Mouse (Mus musculus) gastrocnemius, adult 2 months (tissue): ENCODE results near the gene Cmc2. TPM values are rescaled to one million over a fixed set of nuclear protein-coding genes. Genes with fewer than 3 reads are reported as not detected.

Experiments used
- DNase-seq: peaks from one replicate; pipeline ENCODE4 v3.0.0; 2022
- H3K27ac ChIP-seq: fragments of 200-600 bp; 2 replicates; pipeline ENCODE4 v1.8.1; 2022; ENCODE audit warnings: mild to moderate bottlenecking
- H3K4me3 ChIP-seq: fragments of 200-600 bp; 2 replicates; pipeline ENCODE4 v1.8.1; 2022; ENCODE audit warnings: mild to moderate bottlenecking, moderate library complexity
- CTCF ChIP-seq: fragments of 200-600 bp; IDR thresholded peaks from 2 replicates; pipeline ENCODE4 v1.8.1; 2022; ENCODE audit warnings: antibody characterized with exemption, mild to moderate bottlenecking, moderate library complexity
- intact Hi-C: fragments of 180-260 bp; cut with DNase I; formaldehyde crosslinking; loops from one replicate; pipeline ENCODE4 v1.15.1; 2025
- total RNA-seq, 2 experiments: library from RNA; stranded (reverse); gene quantifications; 2 replicates each; pipeline ENCODE4 v1.2.3; 2021

Gene Cmc2
- total RNA-seq, 2 experiments from 2014 or later: 23.6 to 30.6 TPM

DNA sequence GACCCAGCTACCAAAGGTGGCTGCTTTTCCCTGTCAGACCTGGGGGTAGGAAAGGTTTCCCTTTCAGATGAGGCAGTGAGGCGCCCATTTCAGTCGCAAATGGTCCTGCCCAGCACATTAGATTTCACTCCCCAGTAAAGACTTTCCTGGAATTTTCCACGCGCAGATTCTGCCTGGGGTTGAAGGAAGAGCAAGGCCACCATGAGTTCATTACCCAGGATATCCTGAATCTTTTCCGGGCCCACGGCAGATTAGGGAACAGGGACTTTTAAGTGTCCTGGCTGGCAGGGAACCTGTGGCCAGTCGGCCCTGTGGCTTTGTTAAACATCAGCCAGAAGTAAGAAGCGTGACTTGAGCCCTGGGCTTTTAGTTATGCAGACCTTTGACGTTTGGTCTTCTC is 53.9 kb downstream of the Cmc2 start:
- no peak for DNase-seq
- peak overlapping the region; percentile 49; the same call in 1 of the 2 replicates for H3K27ac ChIP-seq
- no peak for TF ChIP-seq CTCF

DNA sequence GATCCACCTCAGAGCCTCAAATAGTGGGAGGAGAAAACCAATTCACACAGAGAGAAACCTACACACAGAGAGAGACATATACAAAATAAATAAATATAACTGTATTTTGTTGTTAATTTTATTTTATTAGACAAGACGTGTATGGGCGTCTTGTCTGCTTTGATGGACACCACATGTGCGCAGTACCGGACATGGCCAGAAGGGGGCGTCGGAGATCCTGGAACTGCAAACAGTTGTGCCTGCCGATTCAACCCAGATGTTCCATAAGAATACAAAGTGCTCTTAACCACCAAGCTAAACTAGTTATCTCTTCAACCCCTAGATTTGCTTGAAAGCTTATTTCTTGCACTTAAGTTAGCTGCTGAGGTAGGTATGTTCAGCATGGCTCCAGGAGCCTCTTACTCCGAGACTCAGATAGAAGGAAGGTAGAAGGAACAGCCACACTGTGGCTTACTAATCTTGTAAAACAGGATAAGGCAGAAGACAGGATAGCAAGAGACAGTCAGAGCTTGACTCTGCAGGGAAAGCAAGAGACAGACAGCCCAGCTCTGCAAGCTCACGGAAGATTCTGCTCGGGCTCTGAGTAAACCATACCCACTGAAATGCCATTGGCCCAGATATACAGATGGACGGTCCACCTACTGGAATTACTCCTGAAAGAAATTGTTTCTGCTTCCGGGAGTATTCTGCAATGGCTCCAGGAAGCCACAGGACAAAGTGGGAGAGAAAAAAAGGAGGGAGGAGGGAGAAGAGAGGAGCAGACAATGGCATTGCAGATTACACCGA is 54.9 kb downstream of the Cmc2 start:
- intact Hi-C loops: loop anchor here (10.0 kb wide), 1 partner anchor 382 kb away; no protein-coding TSS in a partner anchor
- Histone ChIP-seq H3K27ac (peak overlapping the region; percentile 49), H3K4me3 (peak overlapping the region; percentile 53)
- TF ChIP-seq CTCF: peak; percentile 78
- DNase-seq: peak; percentile 52

More for the DNA sequence above, 53.9 kb downstream of the Cmc2 start:
- H3K4me3 ChIP-seq: peak overlapping the region; percentile 53
- intact Hi-C loops: loop anchor here (10.0 kb wide), 1 partner anchor 383 kb away; no protein-coding TSS in a partner anchor

DNA sequence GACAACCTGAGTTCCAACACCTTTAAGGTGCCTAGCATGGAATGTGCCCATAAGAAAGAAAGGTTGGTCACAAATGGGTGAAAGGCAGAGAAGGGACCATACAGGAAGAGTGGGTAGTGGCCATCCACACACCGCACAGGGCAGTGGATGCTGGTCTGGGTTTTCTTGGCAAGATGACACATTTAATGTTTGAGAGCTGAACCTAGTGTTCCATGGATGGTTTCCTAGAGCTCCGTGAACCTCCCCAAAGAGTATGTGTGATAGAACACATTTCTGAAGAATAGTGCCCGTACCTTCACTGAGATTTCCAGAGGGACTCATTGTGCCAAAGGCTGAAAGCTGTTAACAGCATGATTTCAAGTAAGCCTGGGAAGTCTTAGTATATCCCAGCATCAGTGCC is 56.7 kb downstream of the Cmc2 start:
- Histone ChIP-seq H3K4me3 (no peak overlapping the region), H3K27ac (no peak overlapping the region)
- intact Hi-C loops: loop anchor here (10.0 kb wide), 1 partner anchor 380 kb away; no protein-coding TSS in a partner anchor
- no peak for DNase-seq
- no peak for TF ChIP-seq CTCF

DNA sequence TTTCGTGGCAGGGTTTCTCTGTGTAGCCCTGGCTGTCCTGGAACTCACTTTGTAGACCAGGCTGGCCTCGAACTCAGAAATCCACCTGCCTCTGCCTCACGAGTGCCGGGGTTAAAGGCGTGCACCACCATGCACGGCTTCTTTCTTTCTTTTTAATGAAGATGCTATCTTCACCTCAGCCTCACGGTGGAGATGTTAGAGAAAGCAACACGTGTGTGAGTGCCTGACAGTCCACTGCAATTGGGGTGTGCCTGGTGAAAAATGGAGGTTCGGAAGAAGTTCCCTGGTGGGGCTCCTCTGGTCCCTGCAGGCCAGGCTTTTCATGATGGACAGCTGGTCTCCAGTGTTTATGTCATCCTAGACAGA is 57.2 kb downstream of the Cmc2 start:
- DNase-seq: no peak
- TF ChIP-seq CTCF: no peak
- Histone ChIP-seq H3K4me3 (no peak overlapping the region), H3K27ac (no peak overlapping the region)
- intact Hi-C loops: loop anchor here (10.0 kb wide), 1 partner anchor 379 kb away; no protein-coding TSS in a partner anchor

DNA sequence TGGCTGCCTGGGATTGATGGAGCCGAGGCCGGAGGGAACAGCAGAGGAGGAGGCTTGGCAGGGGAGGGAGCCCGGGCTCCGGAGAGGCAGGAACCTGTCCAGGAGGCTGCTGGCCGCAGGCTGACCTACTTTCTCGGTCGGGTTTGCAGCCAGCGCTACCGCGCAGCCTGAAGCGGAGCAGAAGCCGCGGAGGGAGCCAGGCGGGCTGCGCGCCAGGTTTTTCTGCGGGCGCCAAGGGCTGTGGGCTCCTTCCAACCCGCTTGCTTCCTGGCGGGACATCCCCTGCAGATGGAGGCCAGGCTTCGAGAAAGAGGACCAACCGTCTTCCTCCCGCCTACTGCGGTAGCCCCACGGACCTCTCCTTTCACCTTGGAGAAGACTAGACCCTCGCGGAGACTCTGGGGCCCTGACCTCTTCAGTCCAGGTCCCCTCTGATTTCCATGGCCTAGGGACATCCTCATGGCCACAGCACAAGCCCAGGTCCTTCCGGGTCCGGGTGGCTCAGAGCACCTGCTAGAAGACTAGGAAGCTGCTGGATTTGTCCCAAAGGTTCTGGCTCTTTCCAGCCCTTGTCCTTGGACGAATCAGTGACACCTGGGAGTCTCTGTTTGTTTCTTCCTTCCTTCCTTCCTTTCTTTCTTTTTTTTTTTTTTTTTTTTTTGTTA is 57.8 kb downstream of the Cmc2 start:
- TF ChIP-seq CTCF: no peak
- Histone ChIP-seq H3K27ac (peak overlapping the region; percentile 48; the same call in 1 of the 2 replicates), H3K4me3 (peak overlapping the region; percentile 58)
- DNase-seq: peak; percentile 94
- intact Hi-C loops: loop anchor here (10.0 kb wide), 1 partner anchor 379 kb away; no protein-coding TSS in a partner anchor

DNA sequence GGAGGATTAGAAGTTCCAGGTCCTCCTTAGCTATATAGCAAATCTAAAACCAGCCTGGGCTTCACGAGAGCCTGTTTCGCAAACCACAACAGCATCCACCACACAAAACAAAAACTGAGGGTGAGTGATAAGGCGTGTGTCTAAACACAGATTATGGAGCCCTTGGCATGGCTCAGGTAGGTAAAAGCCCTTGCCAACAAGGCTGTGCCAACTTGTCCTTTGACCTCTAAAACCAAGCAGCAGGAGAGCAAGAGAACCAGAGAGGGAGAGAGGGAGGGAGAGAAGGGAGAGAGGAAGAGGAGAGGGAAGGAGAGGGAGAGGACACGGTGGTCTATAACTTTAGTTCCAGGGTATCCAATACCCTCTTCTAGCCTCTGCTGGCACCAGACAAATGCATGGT is 59.1 kb downstream of the Cmc2 start:
- Histone ChIP-seq H3K4me3 (no peak overlapping the region), H3K27ac (no peak overlapping the region)
- no peak for DNase-seq
- TF ChIP-seq CTCF: no peak
- intact Hi-C loops: loop anchor here (10.0 kb wide), 1 partner anchor 377 kb away; no protein-coding TSS in a partner anchor

DNA sequence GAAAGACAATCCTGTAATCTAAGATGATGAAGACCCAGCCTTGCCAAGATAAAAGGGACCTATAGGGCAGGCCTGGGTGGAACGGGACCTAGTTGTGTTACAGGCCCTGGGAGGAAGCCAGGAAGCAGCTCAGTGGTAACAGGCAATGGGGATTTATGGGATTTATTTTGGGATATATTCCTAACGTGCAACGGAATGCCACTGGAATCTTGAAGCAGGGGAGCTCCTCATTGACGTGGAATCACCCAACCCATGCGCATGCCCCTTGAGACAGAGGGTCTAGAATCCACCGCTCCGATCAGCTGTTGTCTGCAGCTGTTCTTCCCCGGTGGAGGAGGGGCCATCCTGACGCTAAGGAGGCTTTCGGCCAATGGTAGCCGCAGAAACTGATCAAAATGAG is 69.2 kb downstream of the Cmc2 start:
- Histone ChIP-seq H3K27ac (no peak overlapping the region), H3K4me3 (no peak overlapping the region)
- DNase-seq: peak; percentile 28
- no peak for TF ChIP-seq CTCF
- intact Hi-C loops: no loop called here

DNA sequence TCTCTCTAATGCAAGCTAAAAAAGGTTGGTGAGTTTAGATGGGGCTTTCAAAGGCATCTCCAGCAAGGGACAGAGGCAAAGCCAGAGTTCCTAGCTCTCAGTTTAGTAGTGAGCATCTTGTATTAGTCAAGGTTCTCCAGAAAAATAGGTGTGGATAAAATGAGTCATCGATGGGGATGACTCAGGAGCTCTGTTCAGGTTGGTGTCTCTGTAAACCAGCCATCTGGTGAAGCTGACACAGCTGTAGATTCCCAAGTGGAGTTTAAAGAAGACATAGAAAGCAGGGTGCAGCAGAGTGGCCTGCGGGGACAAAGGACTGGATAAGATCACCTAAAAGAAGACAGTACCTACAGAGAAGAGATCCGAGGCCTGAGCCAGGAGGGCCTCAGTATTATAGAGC is 73.2 kb downstream of the Cmc2 start:
- TF ChIP-seq CTCF: no peak
- H3K4me3 ChIP-seq: no peak overlapping the region
- DNase-seq: no peak
- intact Hi-C loops: no loop called here
- no peak overlapping the region for H3K27ac ChIP-seq

DNA sequence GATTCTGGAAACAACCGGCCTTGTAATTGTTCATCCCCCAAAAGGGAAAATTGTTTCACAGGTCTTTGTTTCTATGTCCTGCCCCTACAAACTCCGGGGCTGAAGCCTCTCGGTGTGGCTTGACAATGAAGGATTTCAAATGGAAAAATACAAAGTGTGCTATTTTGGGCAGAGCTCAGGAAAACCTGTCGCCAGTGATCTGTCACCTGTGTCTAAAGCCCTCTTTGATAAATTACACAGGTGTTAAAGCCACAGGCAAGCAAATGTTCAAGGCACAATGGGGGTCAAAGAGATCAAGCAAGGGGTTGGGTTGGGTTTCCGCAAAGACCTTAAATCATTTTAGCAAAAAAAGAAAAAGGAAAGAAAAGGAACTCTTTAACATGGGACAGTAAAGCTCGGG is 78.6 kb downstream of the Cmc2 start:
- H3K4me3 ChIP-seq: no peak overlapping the region
- no peak overlapping the region for H3K27ac ChIP-seq
- intact Hi-C loops: no loop called here
- no peak for DNase-seq
- TF ChIP-seq CTCF: no peak

Other genes starting within 250 kb of the Cmc2 start
- 1 to 10 TPM; 2.8 to 3.3 TPM for gene Cdyl2, start 188.5 kb downstream of the Cmc2 start, total RNA-seq
- under 1 TPM; 0.43 to 0.50 TPM for gene Cenpn, start 275 bp upstream of the Cmc2 start, total RNA-seq
- 10 to 100 TPM; 22.5 to 23.1 TPM for gene Atmin, start 21.9 kb upstream of the Cmc2 start, total RNA-seq
- gene 1700030J22Rik, start 57.5 kb upstream of the Cmc2 start, total RNA-seq: under 1 TPM; 0.10 to 0.33 TPM
- gene Gcsh, start 72.1 kb upstream of the Cmc2 start, total RNA-seq: 10 to 100 TPM; 37.6 to 45.5 TPM
- gene Pkd1l2, start 161.0 kb upstream of the Cmc2 start, total RNA-seq: under 1 TPM; 0.06 to 0.13 TPM
- gene Bco1, start 174.4 kb upstream of the Cmc2 start, total RNA-seq: not detected
- gene Gan, start 236.7 kb upstream of the Cmc2 start, total RNA-seq: 1 to 10 TPM; 4.8 to 5.9 TPM